Mouse (Mus musculus) v-Abl transformed pro-B cells (cell line): ENCODE data around the gene Slc11a1.

ENCODE experiments used
- in situ Hi-C, 2 experiments: fragments of 400-800 bp; cut with MboI; formaldehyde crosslinking; loops; one replicate each; pipeline ENCODE4 v1.15.1; 2025; ENCODE audit not compliant: unreplicated experiment in 2 of 2

Gene Slc11a1

DNA sequence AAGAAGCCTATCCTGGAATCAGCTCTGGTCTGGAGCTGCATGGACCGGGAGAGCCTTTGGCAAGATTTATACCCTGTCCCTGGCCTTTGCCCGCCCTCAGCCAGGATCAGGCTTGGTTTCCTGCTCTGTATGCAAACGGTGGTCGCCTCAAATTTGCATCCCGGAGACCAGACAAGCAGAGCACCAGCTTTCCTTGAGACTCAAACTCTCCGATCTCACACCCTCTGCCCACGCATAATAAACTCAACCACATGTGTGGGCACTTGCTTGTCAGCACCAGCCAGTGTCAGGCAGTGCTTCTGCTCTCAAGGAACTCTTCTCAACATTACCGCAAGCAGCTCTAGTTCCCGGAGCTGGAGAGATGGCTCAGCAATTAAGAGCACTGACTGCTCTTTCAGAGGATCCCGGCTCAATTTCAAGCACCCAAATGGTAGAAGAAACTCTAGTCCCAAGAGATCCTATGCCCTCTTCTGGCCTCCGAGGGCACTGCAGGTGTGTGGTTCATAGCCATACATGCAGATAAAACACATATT lies 23.0 kb downstream of the Slc11a1 start:
- in situ Hi-C loops = no loop called here

DNA sequence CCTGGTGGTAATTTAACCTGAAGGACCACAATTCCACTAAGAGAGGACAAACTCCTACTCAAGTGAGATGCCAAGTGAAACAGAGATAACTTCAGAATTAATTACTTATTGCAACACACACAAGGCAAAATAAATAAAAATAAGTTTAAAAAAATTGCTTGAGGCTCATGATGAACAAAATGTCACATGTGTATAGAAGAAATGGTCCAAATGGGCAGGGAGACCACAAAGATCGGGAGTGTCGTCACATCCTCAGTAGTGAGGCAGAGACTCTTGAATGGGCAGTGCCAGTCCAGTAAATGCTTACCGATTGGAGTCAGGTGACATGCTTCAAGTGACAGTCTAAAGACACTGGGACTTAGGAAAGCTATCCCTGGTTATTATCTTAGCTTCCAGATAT lies 25.5 kb downstream of the Slc11a1 start:
- in situ Hi-C loops = no loop called here

DNA sequence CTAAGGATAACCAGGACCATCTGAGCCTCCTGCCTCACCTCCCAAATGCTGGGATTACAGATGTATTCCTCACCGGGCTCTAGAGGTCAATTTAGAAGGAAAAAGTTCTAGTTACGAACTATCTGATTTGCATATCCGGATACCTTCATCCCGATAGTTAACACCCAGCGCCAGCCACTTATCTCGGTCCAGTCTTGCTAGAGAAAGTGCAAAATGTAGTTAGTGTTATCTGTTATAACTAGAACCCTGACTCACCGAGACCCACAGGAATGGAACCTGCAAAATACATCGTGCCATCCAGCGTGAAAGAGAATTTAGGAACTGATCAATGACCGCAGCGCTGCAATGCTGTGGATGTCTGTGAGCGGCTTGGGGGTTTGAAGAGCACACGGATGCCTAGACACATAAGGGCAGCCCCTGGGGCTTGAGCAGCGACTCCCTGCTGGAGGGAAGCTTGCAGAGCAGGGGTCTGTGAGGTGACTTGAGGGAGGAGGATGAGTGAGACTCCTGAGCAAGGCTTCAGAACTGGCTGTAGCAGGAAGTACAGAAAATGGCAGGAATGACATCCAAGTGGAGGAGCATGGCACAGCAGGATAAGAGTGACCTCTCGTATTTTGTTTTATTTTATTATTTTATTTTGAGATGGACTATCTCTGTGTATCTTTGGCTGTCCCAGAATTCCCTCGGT lies 26.2 kb downstream of the Slc11a1 start:
- in situ Hi-C loops = no loop called here

DNA sequence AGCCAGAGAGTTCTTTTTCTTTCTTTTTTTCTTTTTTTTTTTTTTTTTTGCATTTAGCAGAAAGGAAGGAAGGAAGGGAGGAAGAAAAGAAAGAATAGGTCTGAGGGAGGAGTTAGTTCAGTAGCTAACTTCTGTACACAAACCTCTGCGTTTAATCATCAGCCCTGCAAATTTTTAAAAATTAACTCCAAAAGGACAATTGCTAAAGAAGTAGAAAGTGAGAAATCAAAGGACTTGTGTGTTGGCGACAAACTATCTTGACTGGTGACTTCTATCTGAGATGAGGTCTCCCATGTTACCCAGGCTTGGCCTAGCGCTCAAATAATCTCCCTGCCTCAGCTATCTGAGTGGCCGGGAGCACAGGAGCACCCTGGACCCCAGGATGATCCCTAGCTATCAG lies 29.2 kb downstream of the Slc11a1 start:
- in situ Hi-C loops = no loop called here

DNA sequence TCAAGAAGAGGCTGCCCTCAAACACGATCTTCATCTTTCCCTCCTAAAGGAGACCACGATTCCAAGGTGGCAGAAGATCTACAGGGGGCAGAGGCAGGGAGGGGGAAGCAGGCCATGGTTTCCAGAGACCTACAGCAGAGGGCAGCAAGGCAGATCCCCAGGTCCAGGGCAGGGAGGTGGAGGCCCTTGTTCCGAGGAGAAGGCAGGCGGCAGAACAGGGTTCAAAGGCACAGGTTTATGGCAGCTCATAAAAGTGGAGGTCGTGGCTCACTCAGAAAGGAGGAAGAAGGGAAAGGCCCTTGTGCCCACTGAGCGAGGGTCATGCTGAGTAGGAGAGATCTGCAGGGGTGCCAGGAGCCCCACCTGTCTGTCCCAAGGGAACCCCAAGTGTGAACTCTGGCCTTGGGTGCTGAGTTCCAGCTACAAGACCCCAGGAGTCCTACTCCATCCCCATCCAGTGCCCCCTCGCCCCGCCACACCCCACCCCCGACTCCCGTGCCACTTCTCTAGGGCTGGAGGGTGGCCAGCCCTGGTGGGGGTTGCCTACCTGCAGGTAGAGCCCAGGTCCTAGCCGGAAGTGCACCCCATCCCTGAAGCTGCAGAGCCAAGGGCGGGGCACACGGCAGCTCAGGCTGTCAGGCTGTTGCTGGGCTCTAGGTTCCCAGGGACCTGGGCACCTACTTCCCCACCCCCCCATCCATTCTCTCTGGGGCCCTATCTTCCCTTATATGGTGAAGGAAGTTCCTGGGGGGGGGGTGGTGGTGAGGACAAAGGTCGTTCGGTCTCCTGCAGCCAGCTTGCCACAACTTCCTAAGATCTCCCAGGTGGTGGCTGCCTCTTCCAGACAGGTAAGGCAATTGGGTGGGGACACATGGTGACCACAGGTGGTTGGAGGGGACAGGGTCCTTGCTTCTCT lies 33.9 kb downstream of the Slc11a1 start, which contains the start of gene Vil1:
TSS of gene Vil1 (plus strand) at position 788 of the 916 bp plus-strand sequence.
- in situ Hi-C loops = no loop called here

DNA sequence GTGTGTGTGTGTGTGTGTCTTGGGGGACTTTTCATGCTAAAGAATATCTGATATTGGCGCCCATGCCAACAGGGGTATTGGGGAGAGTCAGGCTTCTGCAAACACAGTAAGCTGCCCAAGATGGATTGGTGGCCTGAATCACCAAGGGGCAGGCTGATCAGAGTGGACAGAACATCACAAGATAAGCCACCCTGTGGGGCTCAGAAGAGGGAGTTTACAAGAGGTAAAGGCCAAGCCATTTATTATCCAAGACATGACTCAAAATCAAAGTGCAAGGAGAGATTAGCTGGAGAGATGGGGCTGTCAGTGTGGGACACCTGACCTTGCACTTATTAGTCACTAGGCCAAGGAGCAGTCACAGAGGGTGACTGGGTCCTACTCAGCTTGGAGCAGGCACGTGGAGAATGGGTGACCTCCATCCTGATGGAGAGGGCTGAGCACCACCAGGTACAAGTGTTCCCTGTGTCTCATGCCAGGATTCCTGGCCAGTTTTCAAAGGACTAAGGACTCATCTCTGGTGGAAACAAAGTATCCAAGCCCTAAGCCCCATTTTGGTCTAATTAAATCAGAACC lies 36.8 kb downstream of the Slc11a1 start:
- in situ Hi-C loops = no loop called here

DNA sequence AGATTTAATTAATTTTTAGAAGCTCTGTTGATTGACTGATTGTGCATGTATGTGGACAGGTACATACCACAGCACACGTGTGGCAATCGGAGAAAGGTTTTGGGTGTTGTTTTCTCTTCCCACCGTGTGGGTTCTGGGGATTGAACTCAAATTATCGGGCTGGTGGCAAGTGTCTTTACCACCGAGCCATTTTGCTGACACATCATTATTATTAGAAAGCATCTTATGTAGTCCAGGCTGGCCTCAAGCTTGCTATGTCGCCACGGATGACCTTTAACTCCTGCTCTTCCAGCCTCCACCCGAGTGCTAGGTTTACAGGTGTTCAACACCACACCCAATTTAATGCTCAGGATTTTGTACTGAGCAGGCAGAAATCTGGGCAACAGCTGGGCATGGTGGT lies 37.7 kb downstream of the Slc11a1 start:
- in situ Hi-C loops = no loop called here

DNA sequence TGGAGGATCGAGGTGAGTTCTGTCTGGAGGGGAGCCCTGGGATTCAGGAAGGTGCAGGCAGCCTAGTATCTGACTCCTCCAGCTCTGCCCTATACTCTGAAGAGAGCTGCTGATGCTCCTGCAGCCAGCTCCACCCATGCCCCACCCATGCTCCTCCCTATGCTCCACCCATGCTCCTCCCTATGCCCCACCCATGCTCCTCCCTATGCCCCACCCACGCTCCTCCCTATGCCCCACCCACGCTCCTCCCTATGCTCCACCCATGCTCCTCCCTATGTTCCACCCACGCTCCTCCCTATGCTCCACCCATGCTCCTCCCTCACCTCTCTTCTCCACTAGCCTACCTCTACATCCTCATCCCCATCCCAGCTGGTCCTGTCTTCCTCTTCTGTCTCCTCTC lies 40.1 kb downstream of the Slc11a1 start:
- in situ Hi-C loops = no loop called here

DNA sequence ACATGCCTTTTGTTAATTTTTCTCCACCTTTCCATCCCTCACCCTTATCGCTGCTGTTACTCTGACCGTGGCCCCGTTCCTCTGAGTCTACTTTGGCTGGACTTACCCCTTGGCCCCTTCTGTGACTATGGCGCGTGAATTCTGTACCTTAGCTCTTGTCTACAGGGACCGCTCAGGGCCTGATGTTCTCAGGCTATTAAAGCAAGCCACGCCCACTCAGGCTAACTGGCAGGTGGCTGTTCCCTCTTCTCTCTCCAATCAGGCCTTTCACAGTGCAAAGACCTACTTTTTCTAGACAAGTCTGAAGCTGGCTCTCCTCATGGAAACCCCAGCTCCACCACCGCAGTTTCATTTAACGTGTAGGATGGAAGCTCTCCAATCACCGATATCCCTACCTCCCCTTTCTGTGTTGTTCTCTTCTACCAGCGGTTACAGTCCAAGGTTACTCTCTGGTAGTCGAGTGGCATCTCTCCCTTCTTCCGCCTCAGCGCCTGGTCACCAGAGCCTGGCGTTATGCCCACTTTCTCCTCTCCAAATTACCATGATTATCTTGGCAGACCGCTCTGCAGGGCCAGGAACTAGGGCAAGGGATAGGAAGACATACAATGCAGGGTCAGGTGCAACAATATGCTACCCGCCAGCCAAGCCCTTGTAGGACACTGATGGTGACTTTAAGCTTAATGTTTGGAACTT lies 43.9 kb downstream of the Slc11a1 start:
- in situ Hi-C loops = no loop called here

DNA sequence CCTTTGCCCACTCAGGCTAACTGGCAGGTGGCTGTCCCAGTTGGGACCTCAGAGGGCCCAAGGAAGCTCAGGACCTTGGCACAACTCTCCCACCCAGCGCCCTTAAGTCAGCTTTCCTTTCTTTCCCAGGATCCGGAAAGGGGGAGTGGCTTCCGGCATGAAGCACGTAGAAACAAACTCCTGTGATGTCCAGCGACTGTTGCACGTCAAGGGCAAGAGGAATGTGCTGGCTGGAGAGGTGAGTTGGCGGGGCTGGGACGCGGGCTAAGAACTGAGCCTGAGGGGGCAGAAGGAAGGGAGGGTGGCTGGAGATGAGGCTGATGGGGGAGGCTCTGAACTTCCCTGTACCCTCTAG lies 44.4 kb downstream of the Slc11a1 start:
- in situ Hi-C loops = no loop called here

DNA sequence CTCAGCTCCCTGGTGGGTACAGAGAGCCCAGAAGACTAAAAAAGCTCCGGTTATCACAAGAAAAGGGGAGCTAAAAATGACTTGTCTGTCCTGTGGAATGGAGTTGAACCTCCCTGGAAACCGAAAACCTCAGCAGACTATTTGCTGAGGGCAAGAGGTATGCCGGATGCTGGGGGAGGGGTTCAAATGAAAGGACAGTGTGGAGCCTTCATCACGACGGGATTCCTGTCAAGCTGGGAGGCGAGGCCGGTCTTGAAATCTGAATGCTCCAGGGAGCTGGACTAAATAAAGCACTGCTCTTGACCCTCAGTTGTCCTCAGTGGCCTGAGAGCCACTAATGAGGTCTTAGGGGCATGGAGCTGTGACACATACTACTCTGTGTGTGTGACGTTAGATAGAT lies 48.2 kb downstream of the Slc11a1 start:
- in situ Hi-C loops = no loop called here

DNA sequence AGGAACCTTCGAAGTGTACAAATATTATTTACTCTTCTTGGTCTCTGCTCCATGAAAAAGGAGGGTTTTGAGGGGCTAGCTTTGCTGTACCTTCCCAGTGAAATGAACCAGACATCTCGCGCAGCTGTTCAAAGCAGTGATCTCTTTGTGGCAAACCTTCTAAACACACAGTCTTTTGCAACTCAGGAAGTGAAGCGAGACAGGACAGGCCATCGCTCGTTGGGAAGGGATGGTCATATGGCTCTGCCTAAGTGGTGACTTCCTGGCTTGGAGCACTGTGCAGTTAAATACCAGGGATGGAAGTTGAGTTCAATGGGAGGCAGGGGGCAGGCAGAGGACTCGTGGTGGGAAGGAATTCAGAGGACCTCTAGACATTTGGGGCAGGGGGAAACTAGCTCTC lies 50.9 kb downstream of the Slc11a1 start:
- in situ Hi-C loops = loop anchor here in 1 of 2 experiments (25.0 kb wide), 1 partner anchor 514 kb away; no protein-coding TSS in a partner anchor

DNA sequence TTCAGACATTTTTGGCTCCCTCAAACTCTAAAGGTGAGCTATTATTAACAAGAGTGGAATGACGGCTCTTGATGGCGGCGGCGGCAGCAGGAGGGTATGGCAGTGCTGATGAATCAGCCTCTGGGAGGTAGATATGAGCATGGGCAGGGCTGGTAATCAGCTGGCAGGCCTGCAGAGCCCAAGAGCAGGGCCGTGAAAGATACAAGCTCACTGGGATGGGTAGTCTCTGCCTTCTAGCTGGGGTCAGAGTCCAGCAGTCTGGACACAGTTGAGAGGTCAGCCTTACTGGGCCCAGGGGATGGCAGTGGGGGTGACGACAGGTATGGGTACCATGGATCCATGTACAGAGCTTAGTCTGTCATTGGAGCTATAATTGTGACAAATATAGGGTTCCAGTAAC lies 58.2 kb downstream of the Slc11a1 start:
- in situ Hi-C loops = loop anchor here in 1 of 2 experiments (25.0 kb wide), 1 partner anchor 521 kb away; no protein-coding TSS in a partner anchor

DNA sequence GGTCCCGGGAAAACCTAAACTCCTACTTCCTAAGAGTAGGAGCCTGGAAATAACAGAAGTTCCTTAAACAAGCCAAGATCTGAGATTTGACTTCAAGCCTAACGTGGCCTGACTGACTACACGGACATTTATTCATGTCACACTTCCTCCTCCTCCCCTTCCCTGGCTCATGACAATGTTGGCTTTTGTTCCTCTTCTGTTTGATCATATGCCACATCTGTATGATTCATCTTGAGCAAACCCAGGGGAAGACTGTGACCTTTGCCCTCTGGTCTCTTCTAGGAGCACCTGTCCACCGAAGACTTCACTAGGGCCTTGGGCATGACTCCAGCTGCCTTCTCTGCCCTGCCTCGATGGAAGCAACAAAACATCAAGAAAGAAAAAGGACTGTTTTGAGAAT lies 59.6 kb downstream of the Slc11a1 start:
- in situ Hi-C loops = loop anchor here in 1 of 2 experiments (25.0 kb wide), 1 partner anchor 522 kb away; no protein-coding TSS in a partner anchor

DNA sequence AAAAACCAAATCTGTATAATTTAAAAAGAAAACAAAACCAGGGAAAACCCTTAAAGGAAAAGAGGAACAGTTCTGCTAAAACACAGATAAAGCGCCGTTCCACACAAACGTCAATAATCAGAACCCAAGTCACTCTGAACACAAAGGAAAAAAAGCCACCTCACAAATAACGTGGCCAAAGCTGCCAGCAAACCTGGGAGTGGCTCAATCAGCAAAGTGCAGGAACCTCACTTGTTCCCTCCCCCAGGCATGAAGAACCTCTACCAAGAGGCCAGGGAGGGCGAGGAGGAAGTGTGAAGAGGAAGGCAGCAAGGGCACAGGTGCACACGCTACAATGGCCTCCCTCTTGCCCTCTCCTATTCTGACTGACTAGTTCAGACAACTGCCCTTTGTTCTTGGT lies 60.6 kb downstream of the Slc11a1 start:
- in situ Hi-C loops = loop anchor here in 1 of 2 experiments (25.0 kb wide), 1 partner anchor 523 kb away; no protein-coding TSS in a partner anchor
